Mouse (Mus musculus) large intestine, adult 2 months (tissue): ENCODE measurements around the gene Izumo1r. TPM values are rescaled to one million over a fixed set of nuclear protein-coding genes. Genes with fewer than 3 reads are reported as not detected.

Source experiments
- DNase-seq: peaks from one replicate; pipeline ENCODE4 v3.0.0-alpha.2; 2012; ENCODE audit warnings: low read depth, low spot score
- WGBS: fragments of 180-500 bp; shearing (Covaris S2); methylation state at CpG from one replicate; pipeline ENCODE4 v1.1.7; 2018; 5-methylcytosine and 5-hydroxymethylcytosine counted together
- polyA plus RNA-seq: library from polyadenylated mRNA; depleted of rRNA; stranded (reverse); fragments of >200 nt; gene quantifications from 2 replicates; pipeline ENCODE4 v1.2.3, GENCODE M21; 2012; rRNA removed

The Izumo1r gene
- polyA plus RNA-seq, 1 experiment = 7.4 TPM

DNA sequence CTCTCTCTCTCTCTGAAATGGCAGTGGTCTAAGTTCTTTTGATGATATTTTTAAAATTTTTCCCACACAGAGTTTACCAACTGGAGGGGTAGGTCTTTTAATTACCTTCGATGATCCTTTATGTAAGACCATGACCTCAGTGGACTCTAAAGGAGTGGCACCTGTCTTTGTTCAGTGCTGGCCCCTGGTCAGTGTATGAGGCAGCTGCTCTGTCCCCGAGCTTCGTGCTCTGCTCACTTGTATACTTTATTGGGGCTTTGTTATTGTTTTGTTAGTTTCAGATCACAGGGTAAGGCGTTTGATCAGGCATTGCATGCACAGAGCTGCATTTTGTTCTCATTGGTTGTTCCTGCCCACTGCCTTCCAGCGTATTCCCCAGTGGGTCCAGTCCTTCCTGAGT is 63.8 kb downstream of the Izumo1r start:
- DNase-seq = no peak

DNA sequence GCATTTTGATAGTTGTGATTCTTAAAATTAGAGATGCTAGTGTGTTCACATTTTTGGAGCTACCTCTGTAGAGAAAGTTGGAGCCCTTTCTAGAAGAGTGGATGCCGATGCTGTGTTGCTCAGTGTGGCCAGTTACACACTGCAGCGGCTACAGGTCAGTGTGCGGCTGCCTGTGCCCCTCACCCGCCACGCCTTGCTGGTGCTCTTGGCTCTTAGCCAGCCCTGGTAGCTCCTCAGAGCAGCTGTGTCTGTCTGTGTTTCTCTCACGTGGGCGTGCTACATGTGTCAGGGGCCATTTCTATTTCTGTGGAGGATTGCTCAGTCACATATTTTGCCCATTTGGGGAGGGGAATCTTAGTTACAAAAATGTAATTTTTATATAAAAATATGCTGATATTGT is 64.2 kb downstream of the Izumo1r start:
- no peak for DNase-seq
- WGBS = 25% methylated on average over 7 of the region's 7 CpGs

More for the DNA sequence above, 63.8 kb downstream of the Izumo1r start:
- 51% methylated on average over 5 of the region's 5 CpGs for WGBS

Other genes with a start within 250 kb of the Izumo1r start
- gene Piwil4, start 163.2 kb downstream of the Izumo1r start, polyA plus RNA-seq = 1.4 and 2.0 TPM in 2 replicates
- gene Fut4, start 151.6 kb downstream of the Izumo1r start, polyA plus RNA-seq = 9.5 and 12.8 TPM in 2 replicates
- gene 1700012B09Rik, start 132.9 kb downstream of the Izumo1r start, polyA plus RNA-seq = not detected in 2 replicates
- gene Mre11a, start 119.3 kb downstream of the Izumo1r start, polyA plus RNA-seq = 3.1 and 3.4 TPM in 2 replicates
- gene Ankrd49, start 119.1 kb downstream of the Izumo1r start, polyA plus RNA-seq = 5.2 and 9.5 TPM in 2 replicates
- 0.16 and 0.32 TPM in 2 replicates for gene Gpr83, start 43.7 kb downstream of the Izumo1r start, polyA plus RNA-seq
- gene Panx1, start 141.5 kb upstream of the Izumo1r start, polyA plus RNA-seq = 134 and 160 TPM in 2 replicates
- gene Hephl1, start 208.2 kb upstream of the Izumo1r start, polyA plus RNA-seq = 0.02 and 0.26 TPM in 2 replicates